Mouse (Mus musculus) lung, postnatal 0 days (tissue): ENCODE measurements at regions not wholly inside any gene's neighbourhood (a gene's known extent, or its start where the extent isn't known, plus 50 kb on each side); places are given as distances from the start of the nearest gene placed in this dataset.

Experiments used
- CTCF ChIP-seq: IDR thresholded peaks from 2 replicates; pipeline ENCODE4 v1.5.1; 2016; ENCODE audit warnings: antibody characterized with exemption, mild to moderate bottlenecking
- EP300 ChIP-seq: IDR thresholded peaks from 2 replicates; pipeline ENCODE4 v1.6.1; 2016; ENCODE audit warnings: antibody characterized with exemption, mild to moderate bottlenecking, control low read depth

DNA sequence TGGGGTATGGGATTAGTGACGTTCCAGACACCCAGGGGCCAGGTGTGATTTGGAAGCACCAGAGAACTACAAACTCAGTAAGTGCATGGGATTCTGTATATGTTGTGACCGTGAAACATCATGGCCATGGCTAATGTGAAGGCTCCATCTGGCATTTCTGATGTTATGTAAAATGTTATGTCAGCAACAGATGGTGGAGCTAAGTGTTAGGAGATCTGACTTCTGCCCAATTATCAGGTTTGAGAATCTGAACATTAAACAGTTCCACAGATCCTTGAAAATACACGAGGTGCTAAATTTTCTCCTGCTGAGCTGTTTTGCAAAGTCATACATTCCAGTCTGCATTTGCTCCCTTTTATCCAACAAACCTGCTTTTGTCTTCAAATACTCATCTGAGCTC is 223.6 kb upstream of the Egfl6 start:
- TF ChIP-seq EP300: no peak
- TF ChIP-seq CTCF: no peak
